Mouse (Mus musculus): ENCODE results near the gene Treml1.

DNA sequence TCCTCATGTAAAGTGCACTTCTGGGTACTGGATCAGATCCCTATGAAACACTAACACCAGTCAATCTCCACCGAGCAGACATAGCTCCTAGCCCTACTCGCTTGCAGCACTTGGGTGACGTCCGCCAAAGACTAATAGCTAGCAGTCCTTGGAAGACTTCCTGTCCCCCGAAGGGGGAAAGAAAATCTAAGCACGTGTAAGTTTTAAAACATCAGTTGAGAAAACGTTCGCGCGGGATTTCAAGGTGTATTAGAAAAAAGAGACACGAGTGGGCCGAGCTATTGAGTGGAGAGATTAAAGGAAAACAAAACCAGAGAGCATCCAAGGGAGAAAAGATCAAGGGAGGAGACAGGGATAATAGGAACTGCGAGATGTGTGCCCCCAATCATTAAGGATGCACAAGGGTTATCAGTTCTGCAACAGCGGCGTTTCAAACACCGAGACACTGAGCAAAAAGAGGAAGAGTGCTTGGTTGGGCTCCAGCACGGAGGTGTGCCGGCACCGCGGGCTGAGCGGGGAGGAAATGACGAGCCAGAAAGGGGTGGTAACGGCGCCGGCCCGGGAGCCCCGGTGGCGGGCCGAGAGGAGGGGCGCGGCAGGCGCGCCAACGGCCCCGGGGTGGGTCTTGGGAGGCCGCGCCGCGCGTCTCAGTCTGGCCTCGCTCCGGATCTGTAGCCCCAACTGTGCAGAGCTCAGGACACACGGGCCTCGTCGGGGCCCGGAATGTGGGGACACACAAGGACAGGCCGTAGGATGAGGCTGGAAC lies 49.0 kb downstream of the Treml1 start:
- TF ChIP-seq ZMIZ1 (IDR thresholded peaks at IDR 0.05; ENCODE audit: low read depth, low read length), result peak; percentile 71; the same call in 1 of the 2 replicates
- TF ChIP-seq POLR2A (IDR thresholded peaks at IDR 0.05; ENCODE audit: control insufficient read depth in 1 of 2, insufficient read depth in 1 of 2, low read depth in 1 of 2, low read length in 2 of 2, poor library complexity in 1 of 2), result peak in 1 of 2 experiments; percentile 65; a peak in 2 of 4 replicates
- peak; percentile 82 for TF ChIP-seq E2F4 (IDR thresholded peaks at IDR 0.05; ENCODE audit: borderline replicate concordance, low read depth, low read length)
- peak; percentile 84 for TF ChIP-seq GATA1 (IDR thresholded peaks at IDR 0.05; ENCODE audit: low read depth, low read length)
- TF ChIP-seq ETS1 (IDR thresholded peaks at IDR 0.05; ENCODE audit: low read depth, low read length), result peak; percentile 80
- peak; percentile 47 to 80; a peak in 2 of 4 replicates for TF ChIP-seq EP300 (IDR thresholded peaks at IDR 0.05; ENCODE audit: low read depth in 1 of 2, low read length in 2 of 2)
- TF ChIP-seq CTCF (IDR thresholded peaks at IDR 0.05 in 2 of 3, conservative IDR thresholded peaks at IDR 0.05 in 1 of 3; ENCODE audit: control insufficient read depth in 1 of 3, insufficient read depth in 1 of 3, low read depth in 2 of 3, low read length in 3 of 3, poor library complexity in 1 of 3, severe bottlenecking in 1 of 3), result no peak
- no peak for TF ChIP-seq MAFK (IDR thresholded peaks at IDR 0.05; ENCODE audit: borderline replicate concordance, low read depth, low read length)
- TF ChIP-seq NRF1 (IDR thresholded peaks at IDR 0.05; ENCODE audit: insufficient read depth, low read depth, low read length, poor library complexity, severe bottlenecking), result peak; percentile 35; the same call in 1 of the 2 replicates
- TF ChIP-seq MXI1 (IDR thresholded peaks at IDR 0.05; ENCODE audit: low read depth, low read length), result peak; percentile 75; the same call in 1 of the 2 replicates
- peak; percentile 68; the same call in 1 of the 2 replicates for TF ChIP-seq POLR2AphosphoS2 (IDR thresholded peaks at IDR 0.05; ENCODE audit: low read length)
- TF ChIP-seq CHD1 (IDR thresholded peaks at IDR 0.05; ENCODE audit: low read depth, low read length), result peak; percentile 68; the same call in 1 of the 2 replicates
- no peak for TF ChIP-seq ZC3H11A (IDR thresholded peaks at IDR 0.05; ENCODE audit: low read depth, low read length)

Measured in MEL (cell line).